Mouse (Mus musculus) liver, embryonic 15.5 days (tissue): ENCODE measurements around the gene Kif24. TPM values are rescaled to one million over a fixed set of nuclear protein-coding genes. Genes with fewer than 3 reads are reported as not detected.

ENCODE experiments used
- ATAC-seq: fragments of 200-750 bp; cut with Nextera tagmentation; 2 replicates; pipeline ENCODE4 v1.8.0; 2017; ENCODE audit warnings: moderate number of reproducible peaks, mild to moderate bottlenecking, moderate library complexity; ENCODE audit not compliant: insufficient read depth
- H3K27ac ChIP-seq: fragments of 300-500 bp; sonication (generic); replicated peaks from 2 replicates; pipeline ENCODE4 v1.5.1; 2015; ENCODE audit warnings: mild to moderate bottlenecking, inconsistent platforms
- H3K27me3 ChIP-seq: fragments of 300-500 bp; sonication (generic); 2 replicates; pipeline ENCODE4 v1.6.1; 2015; ENCODE audit warnings: mild to moderate bottlenecking, inconsistent platforms
- H3K36me3 ChIP-seq: fragments of 300-500 bp; sonication (generic); replicated peaks from 2 replicates; pipeline ENCODE4 v1.6.1; 2015; ENCODE audit warnings: moderate library complexity, mild to moderate bottlenecking, inconsistent platforms
- H3K4me1 ChIP-seq: fragments of 300-500 bp; sonication (generic); replicated peaks from 2 replicates; pipeline ENCODE4 v1.6.1; 2015; ENCODE audit warnings: inconsistent platforms
- H3K4me2 ChIP-seq: fragments of 300-500 bp; sonication (generic); 2 replicates; pipeline ENCODE4 v1.6.1; 2015; ENCODE audit warnings: moderate library complexity, mild to moderate bottlenecking, inconsistent platforms
- H3K4me3 ChIP-seq: fragments of 300-500 bp; sonication (generic); replicated peaks from 2 replicates; pipeline ENCODE4 v1.5.1; 2015; ENCODE audit warnings: mild to moderate bottlenecking, inconsistent platforms
- H3K9ac ChIP-seq: fragments of 300-500 bp; sonication (generic); 2 replicates; pipeline ENCODE4 v1.6.1; 2015; ENCODE audit warnings: moderate library complexity, mild to moderate bottlenecking, inconsistent platforms
- H3K9me3 ChIP-seq: fragments of 300-500 bp; sonication (generic); replicated peaks from 2 replicates; pipeline ENCODE4 v1.6.1; 2016; ENCODE audit warnings: inconsistent platforms
- WGBS: fragments of 180-500 bp; shearing (Covaris S2); methylation state at CpG from one replicate; pipeline ENCODE4 v1.1.7; 2015; ENCODE audit warnings: mixed read lengths; ENCODE audit not compliant: insufficient replicate concordance; 5-methylcytosine and 5-hydroxymethylcytosine counted together
- polyA plus RNA-seq: library from polyadenylated mRNA; unstranded; fragments of >200 nt; fragmentation: Nextera tagmentation; extraction: Ambion mirVana; gene quantifications from 2 replicates; pipeline ENCODE4 v1.2.1, GENCODE M21; 2015

The Kif24 gene
- polyA plus RNA-seq, result 5.3 and 5.5 TPM in 2 replicates

DNA sequence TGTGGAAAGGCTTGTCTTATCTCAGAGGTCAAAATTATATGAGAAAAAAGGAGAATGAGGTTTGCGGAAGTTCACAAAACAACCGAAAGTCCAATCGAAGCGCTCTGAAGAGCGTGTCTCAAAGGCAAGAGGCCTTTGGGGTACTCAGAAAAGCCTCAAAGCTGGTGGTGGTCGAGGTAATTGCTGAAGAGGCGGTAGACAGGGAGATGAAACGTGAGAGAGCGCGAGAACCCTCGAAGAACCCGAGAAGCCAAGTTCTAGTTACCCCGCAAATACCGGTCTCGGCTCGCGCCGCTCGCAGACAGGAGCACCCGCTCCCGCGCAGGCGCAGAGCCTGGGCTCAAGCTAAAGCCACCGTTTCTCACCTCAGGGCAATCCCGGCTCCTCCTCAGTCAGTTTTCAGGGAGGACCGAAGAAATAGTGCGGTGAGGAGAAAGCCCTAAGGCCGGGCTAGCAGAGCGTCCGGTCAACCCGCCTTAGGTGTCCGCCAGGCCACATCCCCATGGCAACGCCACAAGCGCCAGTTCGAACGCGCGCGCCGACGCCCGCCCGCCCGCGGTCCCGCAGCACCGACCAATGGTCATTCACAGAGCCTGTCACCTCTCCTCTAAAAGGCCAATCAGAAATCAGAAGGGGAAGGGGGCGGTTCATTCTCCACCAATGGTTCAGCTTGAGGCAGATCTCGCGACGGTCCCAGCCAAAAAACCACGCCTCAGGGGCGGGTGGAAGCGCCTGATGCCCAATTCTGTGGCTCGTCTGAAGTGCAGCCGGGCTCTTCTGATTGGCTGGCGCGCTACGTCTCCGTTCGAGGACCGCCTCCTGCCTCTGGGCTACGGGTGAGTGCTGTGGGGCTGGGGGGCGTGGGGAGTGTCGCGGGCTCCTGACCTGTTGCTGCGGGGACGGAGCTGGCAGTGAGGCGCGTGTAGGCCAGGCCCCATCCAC lies at the start of gene Kif24, which contains the start of gene Nudt2:
TSS of gene Kif24 (minus strand) at position 543 of the 942 bp plus-strand sequence.
TSS of gene Nudt2 (plus strand) at position 807 of the 942 bp plus-strand sequence.
- H3K36me3 ChIP-seq, result 0 out of 2 replicates have a peak, but pooled peaks cover 6% of the 10 kb centered on the region
- ATAC-seq, result peak; percentile 97
- H3K4me1 ChIP-seq, result peaks cover 28% of the 10 kb centered on the region
- H3K9me3 ChIP-seq, result no peaks in the 10 kb centered on the region
- peak within 1 kb of the TSS; percentile 78 for H3K9ac ChIP-seq
- no peaks in the 10 kb centered on the region for H3K27me3 ChIP-seq
- H3K4me2 ChIP-seq, result peak within 1 kb of the TSS; percentile 84
- H3K27ac ChIP-seq, result peak within 1 kb of the TSS; percentile 87
- peak within 1 kb of the TSS; percentile 78 for H3K4me3 ChIP-seq
- under 1% methylated on average over 70 of the region's 70 CpGs for WGBS

DNA sequence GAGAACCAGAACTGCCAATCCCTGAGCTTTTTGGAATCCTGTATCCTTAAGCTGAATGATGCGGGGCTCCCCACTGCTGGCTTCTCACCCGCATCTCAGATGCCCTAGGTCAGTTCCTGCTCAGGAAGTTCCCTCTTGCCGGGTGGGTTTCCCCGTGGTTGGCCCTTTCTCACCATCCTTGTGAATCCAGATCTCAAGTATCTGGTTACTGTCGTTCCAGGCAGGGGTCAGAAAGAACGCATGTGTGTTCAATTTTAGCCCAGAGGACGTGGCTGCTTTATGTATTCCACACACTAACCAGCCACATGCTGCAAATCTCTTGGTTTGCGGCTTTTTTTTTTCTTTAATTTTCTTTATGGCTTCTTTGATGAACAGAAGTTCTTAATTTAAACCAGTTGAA lies 49.0 kb upstream of the Kif24 start:
- H3K9me3 ChIP-seq, result no peaks in the 10 kb centered on the region
- no peak overlapping the region for H3K9ac ChIP-seq
- ATAC-seq, result no peak
- H3K27ac ChIP-seq, result no peak overlapping the region
- no peaks in the 10 kb centered on the region for H3K4me1 ChIP-seq
- no peak overlapping the region for H3K4me3 ChIP-seq
- H3K4me2 ChIP-seq, result no peak overlapping the region
- peaks cover 36% of the 10 kb centered on the region for H3K27me3 ChIP-seq
- 19% methylated on average over 8 of the region's 8 CpGs for WGBS
- H3K36me3 ChIP-seq, result no peaks in the 10 kb centered on the region

DNA sequence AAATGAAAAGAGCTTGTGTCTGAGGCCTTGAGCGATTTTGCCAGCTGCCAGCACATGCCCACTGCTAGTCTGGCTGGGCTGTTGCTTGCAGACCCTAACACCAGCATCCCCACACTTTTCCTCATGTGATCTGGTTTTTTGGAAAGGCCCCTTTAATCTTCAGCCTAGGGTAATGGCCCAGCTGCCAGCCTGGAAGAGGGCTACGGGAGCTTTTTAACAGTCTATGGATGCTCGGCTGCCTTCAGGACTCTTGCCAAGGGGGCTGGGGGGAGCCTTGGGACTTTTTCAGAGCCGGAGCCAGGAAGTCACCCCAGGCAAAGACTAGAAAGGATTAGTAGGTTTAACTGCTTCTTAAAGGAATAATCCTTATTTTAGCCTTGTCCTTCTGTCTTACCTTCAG lies 48.6 kb upstream of the Kif24 start:
- Histone ChIP-seq H3K9me3 (no peaks in the 10 kb centered on the region), H3K9ac (no peak overlapping the region), H3K36me3 (no peaks in the 10 kb centered on the region), H3K4me1 (no peaks in the 10 kb centered on the region), H3K4me3 (no peak overlapping the region), H3K4me2 (no peak overlapping the region), H3K27ac (no peak overlapping the region), H3K27me3 (peaks cover 40% of the 10 kb centered on the region)
- ATAC-seq, result no peak
- WGBS, result 35% methylated on average over 4 of the region's 4 CpGs

DNA sequence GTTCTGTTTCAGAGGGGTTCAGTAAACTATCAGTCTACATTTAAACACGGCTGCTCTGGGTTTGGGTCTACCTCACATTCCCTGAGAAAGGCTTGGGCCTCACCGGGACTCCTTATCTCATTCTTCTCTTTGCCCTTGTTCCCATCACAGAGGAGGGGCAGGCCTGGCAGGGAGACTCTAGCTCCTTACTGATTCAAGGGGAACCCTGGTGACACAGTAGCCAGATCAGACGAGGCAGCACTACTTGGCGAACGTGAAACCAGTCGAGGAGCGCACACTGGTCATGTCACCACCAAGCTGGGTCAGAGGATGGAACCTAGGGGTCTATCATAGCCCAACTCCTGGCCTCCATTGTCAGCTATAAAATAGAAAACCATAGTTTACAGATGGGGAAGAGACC lies 43.3 kb upstream of the Kif24 start:
- ATAC-seq, result no peak
- WGBS, result 46% methylated on average over 7 of the region's 7 CpGs
- Histone ChIP-seq H3K36me3 (no peaks in the 10 kb centered on the region), H3K4me3 (no peak overlapping the region), H3K4me1 (peaks cover 21% of the 10 kb centered on the region), H3K27me3 (peaks cover 52% of the 10 kb centered on the region), H3K9ac (no peak overlapping the region), H3K9me3 (no peaks in the 10 kb centered on the region), H3K4me2 (no peak overlapping the region), H3K27ac (no peak overlapping the region)

DNA sequence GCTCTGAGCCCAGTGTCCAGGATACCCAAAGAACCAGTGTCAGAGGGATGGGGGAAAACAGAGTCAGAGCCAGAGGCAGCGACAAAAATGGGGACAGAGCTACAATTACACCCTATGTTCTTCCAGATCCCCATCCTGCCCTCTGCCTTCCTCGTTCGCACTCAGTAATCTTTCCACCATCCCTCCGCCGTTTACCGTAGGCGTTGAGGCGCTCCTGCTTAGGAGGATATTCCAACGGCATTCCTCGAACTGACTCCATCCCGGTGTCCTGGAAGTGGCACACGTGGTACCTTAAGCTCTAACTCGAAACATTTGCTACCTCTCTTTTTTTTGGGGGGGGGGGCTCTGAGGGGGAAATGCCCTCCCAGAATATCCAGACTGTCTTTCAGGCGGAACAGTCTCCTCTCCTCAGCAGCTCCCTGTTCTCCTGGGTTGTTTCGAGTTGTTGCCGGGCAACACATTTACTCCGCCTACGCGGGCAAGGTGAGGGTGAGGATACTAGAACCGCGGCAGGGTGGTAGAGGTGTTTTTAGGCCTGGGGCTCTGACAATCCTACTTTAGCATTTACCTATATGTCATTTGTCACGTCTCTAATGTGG lies 42.7 kb upstream of the Kif24 start:
- H3K4me2 ChIP-seq, result peak overlapping the region; percentile 78

DNA sequence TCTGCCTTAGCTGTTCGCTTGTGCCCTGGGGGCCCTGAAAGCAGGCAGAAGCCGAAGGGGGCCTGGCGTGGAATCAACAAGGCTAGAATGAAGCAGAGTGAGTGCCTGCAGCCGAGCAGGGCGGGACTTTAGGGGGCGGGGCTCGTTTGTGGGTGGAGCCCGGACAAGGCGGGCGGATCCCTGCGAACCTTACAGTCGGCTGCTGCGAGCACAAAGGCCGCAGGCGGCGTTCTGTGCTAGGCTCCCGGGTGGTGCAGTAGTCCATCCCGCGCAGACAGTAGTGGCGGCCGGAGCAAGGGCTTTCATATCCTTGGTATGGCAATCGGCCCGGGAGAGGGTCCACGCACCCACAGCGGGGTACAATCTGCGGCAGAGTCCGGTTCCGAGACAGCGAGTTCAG lies 42.2 kb upstream of the Kif24 start:
- Histone ChIP-seq H3K27ac (no peak overlapping the region), H3K4me2 (peak overlapping the region; percentile 78), H3K27me3 (peaks cover 55% of the 10 kb centered on the region), H3K36me3 (no peaks in the 10 kb centered on the region), H3K4me1 (peaks cover 32% of the 10 kb centered on the region), H3K9me3 (no peaks in the 10 kb centered on the region), H3K4me3 (peak overlapping the region; percentile 51), H3K9ac (0 out of 2 replicates have a peak overlapping the region, but pooled peaks have one; percentile 20)
- WGBS, result under 1% methylated on average over 29 of the region's 29 CpGs
- no peak for ATAC-seq

More for the DNA sequence above, 42.7 kb upstream of the Kif24 start:
- H3K27ac ChIP-seq, result no peak overlapping the region
- no peak for ATAC-seq
- 11% methylated on average over 22 of the region's 22 CpGs for WGBS
- H3K9ac ChIP-seq, result no peak overlapping the region
- H3K36me3 ChIP-seq, result no peaks in the 10 kb centered on the region
- peaks cover 27% of the 10 kb centered on the region for H3K4me1 ChIP-seq
- no peaks in the 10 kb centered on the region for H3K9me3 ChIP-seq
- peak overlapping the region; percentile 51 for H3K4me3 ChIP-seq
- H3K27me3 ChIP-seq, result peaks cover 55% of the 10 kb centered on the region

DNA sequence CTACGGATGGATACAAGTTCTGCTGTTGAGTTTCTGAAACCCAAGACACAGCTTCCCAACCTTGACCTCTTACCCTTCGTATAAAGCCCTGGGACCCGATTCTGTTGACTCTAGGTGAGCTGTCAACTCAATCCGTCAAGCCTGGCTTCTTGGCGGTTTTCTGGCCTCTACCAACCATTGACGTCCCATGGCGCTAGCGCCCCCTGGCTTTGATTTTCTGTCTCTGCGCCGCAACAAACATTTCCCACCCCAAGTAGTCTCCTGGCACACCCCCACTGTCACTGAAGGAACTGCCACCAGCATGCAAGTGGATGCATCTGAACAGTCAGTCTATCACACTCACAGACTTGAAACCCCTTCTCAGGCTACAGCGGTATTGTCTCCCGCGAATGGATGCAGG lies 41.5 kb upstream of the Kif24 start:
- H3K4me2 ChIP-seq, result peak overlapping the region; percentile 78
- ATAC-seq, result no peak
- no peaks in the 10 kb centered on the region for H3K36me3 ChIP-seq
- 12% methylated on average over 13 of the region's 13 CpGs for WGBS
- no peak overlapping the region for H3K4me3 ChIP-seq
- no peak overlapping the region for H3K27ac ChIP-seq
- peaks cover 32% of the 10 kb centered on the region for H3K4me1 ChIP-seq
- no peaks in the 10 kb centered on the region for H3K9me3 ChIP-seq
- peaks cover 59% of the 10 kb centered on the region for H3K27me3 ChIP-seq
- H3K9ac ChIP-seq, result no peak overlapping the region

DNA sequence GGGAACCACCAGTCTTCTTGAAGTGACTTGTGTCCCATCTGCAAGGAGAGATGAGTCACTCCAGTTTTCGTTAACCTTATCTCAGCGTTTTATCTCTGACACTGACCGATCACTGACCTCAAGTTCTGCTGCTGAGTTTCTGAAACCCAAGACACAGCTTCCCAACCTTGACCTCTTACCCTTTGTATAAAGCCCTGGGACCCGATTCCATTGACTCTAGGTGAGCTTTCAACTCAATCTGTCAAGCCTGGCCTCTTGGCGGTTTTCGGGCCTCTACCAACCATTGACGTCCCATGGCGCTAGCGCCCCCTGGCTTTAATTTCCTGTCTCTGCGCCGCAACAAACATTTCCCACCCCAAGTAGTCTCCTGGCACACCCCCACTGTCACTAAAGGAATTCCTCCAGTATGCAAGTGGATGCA lies 40.5 kb upstream of the Kif24 start:
- no peak overlapping the region for H3K4me3 ChIP-seq
- no peak overlapping the region for H3K4me2 ChIP-seq
- H3K27me3 ChIP-seq, result peaks cover 69% of the 10 kb centered on the region
- H3K4me1 ChIP-seq, result peaks cover 32% of the 10 kb centered on the region
- H3K9me3 ChIP-seq, result no peaks in the 10 kb centered on the region
- ATAC-seq, result no peak
- H3K9ac ChIP-seq, result no peak overlapping the region
- 47% methylated on average over 11 of the region's 11 CpGs for WGBS
- no peaks in the 10 kb centered on the region for H3K36me3 ChIP-seq
- H3K27ac ChIP-seq, result no peak overlapping the region

DNA sequence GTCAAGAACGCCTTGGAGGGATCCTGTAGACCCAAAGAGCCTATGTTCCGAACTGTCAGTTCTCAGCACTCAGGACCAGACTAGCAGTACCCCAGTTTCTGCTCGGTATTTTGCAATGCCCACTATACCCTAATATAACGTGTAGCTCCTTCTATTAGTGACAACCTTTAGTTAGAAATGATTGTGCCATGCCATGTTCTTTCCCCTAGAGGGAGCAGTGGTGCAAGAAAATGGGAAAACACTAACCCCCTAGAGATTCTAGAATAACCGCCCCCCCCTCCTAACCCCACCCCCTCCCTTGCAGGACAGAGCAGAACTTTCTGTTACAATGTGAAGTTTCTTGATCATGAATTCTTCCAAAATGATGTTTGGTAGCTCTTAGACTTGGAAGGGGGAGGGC lies 39.6 kb upstream of the Kif24 start:
- Histone ChIP-seq H3K4me1 (peaks cover 32% of the 10 kb centered on the region), H3K36me3 (no peaks in the 10 kb centered on the region), H3K4me2 (no peak overlapping the region), H3K4me3 (no peak overlapping the region), H3K9me3 (no peaks in the 10 kb centered on the region), H3K9ac (no peak overlapping the region), H3K27ac (no peak overlapping the region), H3K27me3 (peaks cover 73% of the 10 kb centered on the region)
- 61% methylated on average over 5 of the region's 5 CpGs for WGBS
- ATAC-seq, result no peak

DNA sequence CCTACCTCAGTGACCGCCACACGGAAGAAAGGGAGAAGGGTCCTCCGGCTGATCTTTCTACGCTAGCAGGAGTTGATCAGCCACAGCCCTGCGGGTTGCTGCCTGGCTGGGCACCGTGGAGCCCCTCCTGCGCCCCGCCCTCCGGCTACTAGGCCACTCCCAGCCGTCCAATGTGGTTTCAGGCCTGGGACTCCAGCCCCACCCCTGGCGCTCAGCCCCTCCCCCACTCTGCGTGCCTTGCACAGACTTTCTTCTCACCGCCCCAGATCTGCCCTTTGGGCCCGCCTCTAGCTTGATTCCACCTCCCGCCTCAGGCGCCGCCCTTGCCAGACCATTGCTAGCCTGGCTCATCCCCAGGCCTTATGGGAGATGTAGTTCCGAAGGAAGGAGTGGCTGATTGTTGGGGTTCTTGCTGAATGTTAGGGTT lies 38.3 kb upstream of the Kif24 start, which contains the start of gene AI464131:
TSS of gene AI464131 (minus strand) at position 91 of the 427 bp plus-strand sequence.
- no peak within 1 kb of the TSS for H3K9ac ChIP-seq
- peaks cover 43% of the 10 kb centered on the region for H3K4me1 ChIP-seq
- H3K9me3 ChIP-seq, result no peaks in the 10 kb centered on the region
- peaks cover 74% of the 10 kb centered on the region for H3K27me3 ChIP-seq
- WGBS, result 1% methylated on average over 18 of the region's 18 CpGs
- ATAC-seq, result peak; percentile 89
- peak within 1 kb of the TSS; percentile 70 for H3K4me2 ChIP-seq
- no peak within 1 kb of the TSS for H3K27ac ChIP-seq
- no peaks in the 10 kb centered on the region for H3K36me3 ChIP-seq
- H3K4me3 ChIP-seq, result peak within 1 kb of the TSS; percentile 46
